ENCODE assay signal across 7 mouse cellular contexts in genomic region chr7:56049831-56050321, GRCm38 (mm10). TPM values are rescaled to one million over a fixed set of nuclear protein-coding genes. Genes with fewer than 3 reads are reported as not detected.
A peak's percentile ranks its signal among the peaks of the same experiment; 100 is the strongest.
DNase-seq lines count a peak whose midpoint lies in the region; ATAC-seq lines count a peak whose summit lies in the region.

Gene Herc2 (plus strand): TSS chr7:56050196.

- H3K4me2 ChIP-seq in embryonic facial prominence, embryonic 12.5 days (replicated peaks): peak within 1 kb of the TSS; percentile 58
- H3K4me2 ChIP-seq in limb, embryonic 11.5 days (ENCODE audit: low read depth, severe bottlenecking): peak within 1 kb of the TSS; percentile 66
- peak within 1 kb of the TSS; percentile 65 for H3K4me2 ChIP-seq in midbrain, embryonic 14.5 days (ENCODE audit: low read length)

- H3K4me1 ChIP-seq in embryonic facial prominence, embryonic 12.5 days: peaks cover 9% of the 10 kb centered on the region; the same call in 1 of the 2 replicates
- H3K4me1 ChIP-seq in limb, embryonic 11.5 days (ENCODE audit: control insufficient read depth, insufficient read depth, low read length): no peaks in the 10 kb centered on the region
- H3K4me1 ChIP-seq in midbrain, embryonic 14.5 days (ENCODE audit: control insufficient read depth, insufficient read depth, low read length): peaks cover 11% of the 10 kb centered on the region

- under 1% methylated on average over 46 of the region's 47 CpGs for WGBS in embryonic facial prominence, embryonic 12.5 days
- under 1% methylated on average over 35 of the region's 47 CpGs for WGBS in limb, embryonic 11.5 days
- under 1% methylated on average over 47 of the region's 47 CpGs for WGBS in midbrain, embryonic 14.5 days

- peak within 1 kb of the TSS; percentile 85 for H3K27ac ChIP-seq in embryonic facial prominence, embryonic 12.5 days
- peak within 1 kb of the TSS; percentile 78 for H3K27ac ChIP-seq in limb, embryonic 11.5 days (replicated peaks; ENCODE audit: low read depth, low read length)
- peak within 1 kb of the TSS; percentile 90 for H3K27ac ChIP-seq in midbrain, embryonic 14.5 days (replicated peaks; ENCODE audit: low read depth, low read length)

- peak within 1 kb of the TSS; percentile 79 for H3K4me3 ChIP-seq in embryonic facial prominence, embryonic 12.5 days
- H3K4me3 ChIP-seq in limb, embryonic 11.5 days (ENCODE audit: low read depth, low read length): peak within 1 kb of the TSS; percentile 62
- peak within 1 kb of the TSS; percentile 88 for H3K4me3 ChIP-seq in midbrain, embryonic 14.5 days (replicated peaks; ENCODE audit: low read depth, low read length)

- 0 out of 2 replicates have a peak, but pooled peaks cover 3% of the 10 kb centered on the region for H3K36me3 ChIP-seq in embryonic facial prominence, embryonic 12.5 days
- H3K36me3 ChIP-seq in limb, embryonic 11.5 days (ENCODE audit: control insufficient read depth, insufficient read depth, low read length): no peaks in the 10 kb centered on the region
- H3K36me3 ChIP-seq in midbrain, embryonic 14.5 days (ENCODE audit: control insufficient read depth, insufficient read depth, low read length): no peaks in the 10 kb centered on the region

- peak within 1 kb of the TSS; percentile 73 for H3K9ac ChIP-seq in embryonic facial prominence, embryonic 12.5 days
- peak within 1 kb of the TSS; percentile 73 for H3K9ac ChIP-seq in limb, embryonic 11.5 days (ENCODE audit: low read length)
- peak within 1 kb of the TSS; percentile 83 for H3K9ac ChIP-seq in midbrain, embryonic 14.5 days (replicated peaks; ENCODE audit: low read length)

- H3K9me3 ChIP-seq in embryonic facial prominence, embryonic 12.5 days: no peaks in the 10 kb centered on the region
- H3K9me3 ChIP-seq in limb, embryonic 11.5 days (ENCODE audit: control insufficient read depth, low read length): no peaks in the 10 kb centered on the region
- H3K9me3 ChIP-seq in midbrain, embryonic 14.5 days (ENCODE audit: control insufficient read depth, low read length): no peaks in the 10 kb centered on the region

- no peaks in the 10 kb centered on the region for H3K27me3 ChIP-seq in embryonic facial prominence, embryonic 12.5 days
- H3K27me3 ChIP-seq in limb, embryonic 11.5 days (ENCODE audit: control insufficient read depth, insufficient read depth, low read length): no peaks in the 10 kb centered on the region
- no peaks in the 10 kb centered on the region for H3K27me3 ChIP-seq in midbrain, embryonic 14.5 days (ENCODE audit: control insufficient read depth, insufficient read depth, low read length)

- ATAC-seq in embryonic facial prominence, embryonic 12.5 days (ENCODE audit: insufficient number of reproducible peaks, insufficient read depth, low FRiP score, low TSS enrichment): peak; percentile 100
- ATAC-seq in limb, embryonic 11.5 days (ENCODE audit: insufficient number of reproducible peaks, low FRiP score, low TSS enrichment, low read depth): peak; percentile 100
- peak; percentile 100 for ATAC-seq in midbrain, embryonic 14.5 days (ENCODE audit: low FRiP score, low TSS enrichment)

- peak; percentile 99 for DNase-seq in adrenal gland, postnatal 25 days
- DNase-seq in heart, adult 11 months: peak; percentile 100
- DNase-seq in kidney, adult 18-20 months: peak; percentile 99
- peak; percentile 99 for DNase-seq in limb, embryonic 11.5 days (ENCODE audit: low spot score)
- DNase-seq in midbrain, embryonic 14.5 days: peak; percentile 100
- DNase-seq in spleen, adult 18-20 months: peak; percentile 95

RNA-seq across cellular contexts. Expression of gene Herc2, which starts in this region (rescaled TPM):
- total RNA-seq in adrenal gland, postnatal 25 days (2021): 64.1 and 74.7 TPM in 2 replicates
- polyA plus RNA-seq in embryonic facial prominence, embryonic 12.5 days (2016; fragmentation: Nextera tagmentation; extraction: Ambion mirVana): 27.9 and 28.1 TPM in 2 replicates
- polyA plus RNA-seq in limb, embryonic 11.5 days (2014; fragmentation: Nextera tagmentation; extraction: Ambion mirVana): 21.5 and 29.7 TPM in 2 replicates
- 52.3 and 58.7 TPM in 2 replicates for polyA plus RNA-seq in midbrain, embryonic 14.5 days (2014; fragmentation: Nextera tagmentation; extraction: Ambion mirVana)

Comparison
In these comparisons a context has a peak if more than half of its experiments do, and no peak if none do; other contexts are left out.
1. Peak in every context shown above with its lines: DNase-seq, ATAC-seq, H3K4me3 ChIP-seq and H3K27ac ChIP-seq.